In the genomic region with DNA sequence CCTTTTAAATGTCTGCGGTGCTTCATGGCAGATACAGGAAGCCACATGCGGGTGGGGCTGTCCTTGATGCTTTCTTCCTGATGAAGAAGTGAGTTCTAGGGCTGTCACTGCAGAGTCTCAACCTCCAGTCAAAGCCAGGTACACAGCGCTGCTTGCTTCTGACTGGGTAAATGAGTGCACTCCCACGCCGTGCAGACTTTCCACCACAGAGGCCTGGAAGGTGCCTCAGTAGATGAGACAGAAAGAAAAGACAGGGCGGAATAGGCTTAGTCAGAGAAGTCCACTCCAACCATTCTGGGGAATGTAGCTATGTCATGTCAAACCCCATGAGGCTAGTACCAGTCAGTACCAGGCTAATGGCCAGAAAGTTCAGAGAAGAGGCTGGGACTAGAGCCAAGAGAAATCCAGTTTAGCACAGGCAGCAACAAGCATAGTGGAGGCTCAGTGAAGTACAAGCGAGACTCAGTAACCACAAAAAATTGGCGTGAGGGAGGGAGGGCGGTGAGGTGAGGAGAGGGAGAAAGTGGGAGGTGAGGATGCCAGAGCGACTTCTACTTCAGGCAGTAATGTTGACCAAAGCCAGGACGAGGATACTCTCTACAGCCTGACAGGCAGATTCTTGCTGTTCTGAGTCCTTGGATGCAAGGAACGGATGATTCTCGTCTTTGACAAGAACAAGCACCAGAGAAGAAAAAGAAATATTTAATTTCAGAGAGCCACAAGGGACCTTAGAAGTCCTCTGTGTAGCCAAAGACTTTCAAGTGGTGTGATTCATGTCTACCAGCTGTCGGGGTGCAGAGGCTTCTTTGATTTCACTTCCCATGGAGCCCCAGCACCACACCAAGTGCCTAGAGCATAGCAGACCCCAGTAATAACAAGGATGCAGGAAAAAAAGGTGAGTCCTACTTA, we compare ENCODE assay signal across 8 mouse cellular contexts.
DNase-seq lines count a peak whose midpoint lies in the region; ATAC-seq and TF ChIP-seq lines count a peak whose summit lies in the region.

No protein-coding gene starts in this region.

- peaks cover 10% of the 10 kb centered on the region; the same call in 1 of the 2 replicates for H3K4me1 ChIP-seq in spleen, adult 2 months (ENCODE audit: control insufficient read depth, insufficient read depth, insufficient read length)

- H3K36me3 ChIP-seq in spleen, adult 2 months (ENCODE audit: control insufficient read depth, insufficient read depth, low read length) = no peaks in the 10 kb centered on the region

- peak; percentile 41 for DNase-seq in gastrocnemius, adult 2 months
- no peak for DNase-seq in gastrocnemius, postnatal 36 days
- DNase-seq in spleen, adult 2 months (ENCODE audit: low read depth in 1 of 2, low spot score in 2 of 2) = peak in 1 of 2 experiments; percentile 34
- no peak for DNase-seq in spleen, adult 12 weeks (ENCODE audit: low spot score)
- DNase-seq in lung, postnatal 10 days = peak; percentile 75
- DNase-seq in retina, postnatal 1 day = no peak
- DNase-seq in ovary, postnatal 10 days (ENCODE audit: low spot score) = no peak

- peak; percentile 20; the same call in 1 of the 2 replicates for TF ChIP-seq CTCF in gastrocnemius, adult 2 months (IDR thresholded peaks at IDR 0.05)
- TF ChIP-seq CTCF in spleen, adult 2 months (IDR thresholded peaks at IDR 0.05; ENCODE audit: extremely low read depth, insufficient read depth, insufficient read length, insufficient replicate concordance) = no peak

- H3K27me3 ChIP-seq in spleen, adult 2 months (ENCODE audit: control insufficient read depth, insufficient read depth, low read length) = no peaks in the 10 kb centered on the region

- peak; percentile 62 to 67 for ATAC-seq in hematopoietic stem cell, adult 5-6 weeks (replicated peaks in 1 of 2; ENCODE audit: insufficient read depth in 1 of 2, low FRiP score in 2 of 2, low TSS enrichment in 1 of 2, low read depth in 1 of 2, poor library complexity in 2 of 2, severe bottlenecking in 2 of 2)

- H3K27ac ChIP-seq in gastrocnemius, adult 2 months = no peak overlapping the region
- peak overlapping the region; percentile 43 for H3K27ac ChIP-seq in spleen, adult 2 months (ENCODE audit: insufficient read depth, low read length)

- no peak for TF ChIP-seq POLR2A in spleen, adult 2 months (IDR thresholded peaks at IDR 0.05; ENCODE audit: low read depth, low read length)

- intact Hi-C loops in gastrocnemius, adult 2 months (cut with DNase I) = loop anchor here (10.0 kb wide), 1 partner anchor 346 kb away; no protein-coding TSS in a partner anchor
- intact Hi-C loops in gastrocnemius, postnatal 36 days (cut with DNase I) = no loop called here

- WGBS in spleen, adult 2 months = 27% methylated on average over 14 of the region's 14 CpGs

- H3K4me3 ChIP-seq in gastrocnemius, adult 2 months = no peak overlapping the region
- no peak overlapping the region for H3K4me3 ChIP-seq in spleen, adult 2 months (ENCODE audit: extremely low read depth, insufficient read depth, insufficient read length)

Comparison
In these comparisons a context has a peak if more than half of its experiments do, and no peak if none do; other contexts are left out.
1. DNase-seq: peak in gastrocnemius, adult 2 months (single experiment) and lung, postnatal 10 days (single experiment); none in gastrocnemius, postnatal 36 days (0 of 2), spleen, adult 12 weeks (single experiment), retina, postnatal 1 day (single experiment) and ovary, postnatal 10 days (single experiment).